In genomic region chr5:117000770-117001201, GRCm38 (mm10) we compare ENCODE assay signal across 7 mouse cellular contexts.
DNase-seq lines count a peak whose midpoint lies in the region; ATAC-seq lines count a peak whose summit lies in the region.

No protein-coding gene starts in this region.

- peak overlapping the region; percentile 61; the same call in 1 of the 2 replicates for H3K27ac ChIP-seq in forebrain, embryonic 14.5 days (ENCODE audit: low read depth, low read length)
- H3K27ac ChIP-seq in heart, embryonic 14.5 days (replicated peaks in 1 of 2; ENCODE audit: control insufficient read depth in 1 of 2, insufficient read depth in 1 of 2, low read depth in 2 of 2, low read length in 2 of 2), result peak overlapping the region; percentile 17 to 56; a peak in 1 of 4 replicates

- DNase-seq in cerebellum, postnatal 14 days, result peak; percentile 91 to 95
- DNase-seq in forebrain, embryonic 14.5 days (ENCODE audit: low spot score), result peak; percentile 79
- peak; percentile 4 for DNase-seq in layer of hippocampus, adult 9-10 months (ENCODE audit: low spot score)
- DNase-seq in retina, adult 2 months (ENCODE audit: low read depth, low spot score), result peak; percentile 40
- DNase-seq in thymus, postnatal 4 days, result no peak
- no peak for DNase-seq in lung, postnatal 36 days

- peak overlapping the region; percentile 13; the same call in 1 of the 2 replicates for H3K9ac ChIP-seq in forebrain, embryonic 14.5 days (ENCODE audit: low read length)
- H3K9ac ChIP-seq in heart, embryonic 14.5 days (ENCODE audit: low read length), result no peak overlapping the region

- H3K4me1 ChIP-seq in forebrain, embryonic 14.5 days (ENCODE audit: control insufficient read depth, insufficient read depth, low read length), result peaks cover 4% of the 10 kb centered on the region; the same call in 1 of the 2 replicates
- H3K4me1 ChIP-seq in heart, embryonic 14.5 days (ENCODE audit: control insufficient read depth in 2 of 2, insufficient read depth in 2 of 2, low read length in 2 of 2), result peaks cover 5 to 6% of the 10 kb centered on the region in 2 experiments

- peak; percentile 70 for ATAC-seq in forebrain, embryonic 14.5 days
- no peak; the same call in 1 of the 2 replicates for ATAC-seq in heart, embryonic 14.5 days (ENCODE audit: insufficient number of reproducible peaks, insufficient read depth, low FRiP score, low read depth)

- WGBS in forebrain, embryonic 14.5 days, result 8% methylated on average over 20 of the region's 20 CpGs
- 29% methylated on average over 20 of the region's 20 CpGs for WGBS in heart, embryonic 14.5 days

- peak overlapping the region; percentile 24 for H3K4me2 ChIP-seq in forebrain, embryonic 14.5 days (ENCODE audit: low read length)
- H3K4me2 ChIP-seq in heart, embryonic 14.5 days (ENCODE audit: low read length), result peak overlapping the region; percentile 49

- H3K4me3 ChIP-seq in forebrain, embryonic 14.5 days (ENCODE audit: low read depth, low read length), result no peak overlapping the region
- 0 out of 4 replicates have a peak overlapping the region, but pooled peaks of 1 of the 2 experiments have one; percentile 0 for H3K4me3 ChIP-seq in heart, embryonic 14.5 days (ENCODE audit: control insufficient read depth in 1 of 2, insufficient read depth in 1 of 2, low read depth in 1 of 2, low read length in 2 of 2)

- no peaks in the 10 kb centered on the region for H3K27me3 ChIP-seq in forebrain, embryonic 14.5 days (replicated peaks; ENCODE audit: control insufficient read depth, insufficient read depth, low read length)
- H3K27me3 ChIP-seq in heart, embryonic 14.5 days (ENCODE audit: control insufficient read depth, insufficient read depth, low read length), result no peaks in the 10 kb centered on the region

- H3K36me3 ChIP-seq in forebrain, embryonic 14.5 days (ENCODE audit: control insufficient read depth, insufficient read depth, low read length), result no peaks in the 10 kb centered on the region
- H3K36me3 ChIP-seq in heart, embryonic 14.5 days (ENCODE audit: control insufficient read depth, insufficient read depth, low read length), result no peaks in the 10 kb centered on the region

- H3K9me3 ChIP-seq in forebrain, embryonic 14.5 days (replicated peaks; ENCODE audit: control insufficient read depth, low read length), result no peaks in the 10 kb centered on the region
- H3K9me3 ChIP-seq in heart, embryonic 14.5 days (ENCODE audit: control insufficient read depth, low read length), result no peaks in the 10 kb centered on the region

Comparison
In these comparisons a context has a peak if more than half of its experiments do, and no peak if none do; other contexts are left out.
1. DNase-seq: peak in cerebellum, postnatal 14 days (2 of 2), forebrain, embryonic 14.5 days (single experiment), layer of hippocampus, adult 9-10 months (single experiment) and retina, adult 2 months (single experiment); none in thymus, postnatal 4 days (single experiment) and lung, postnatal 36 days (single experiment).